Mouse (Mus musculus) limb, embryonic 14.5 days (tissue): Measurements from ENCODE around the gene Tcp10a. TPM values are rescaled to one million over a fixed set of nuclear protein-coding genes. Genes with fewer than 3 reads are reported as not detected.
A peak's percentile ranks its signal among the peaks of the same experiment; 100 is the strongest.
"Not testable (repeated sequence)": the region's sequence is repeated elsewhere in the genome, so short reads cannot be mapped to it uniquely, and the experiment has no call there.

Experiments
- ATAC-seq: fragments of 200-750 bp; cut with Nextera tagmentation; 2 replicates; pipeline ENCODE4 v1.8.0; 2017; ENCODE audit warnings: low read depth, moderate number of reproducible peaks, moderate TSS enrichment; ENCODE audit not compliant: low FRiP score
- DNase-seq: peaks from one replicate; pipeline ENCODE4 v3.0.0-alpha.2; 2015; ENCODE audit warnings: low spot score
- H3K27ac ChIP-seq: fragments of 300-500 bp; sonication (generic); replicated peaks from 2 replicates; pipeline ENCODE4 v1.5.1; 2014; ENCODE audit warnings: low read depth, mild to moderate bottlenecking, low read length, moderate library complexity, mixed read lengths
- H3K27me3 ChIP-seq: fragments of 300-500 bp; sonication (generic); 2 replicates; pipeline ENCODE4 v1.6.1; 2014; ENCODE audit warnings: low read length, mixed read lengths; ENCODE audit not compliant: control insufficient read depth, insufficient read depth
- H3K36me3 ChIP-seq: fragments of 300-500 bp; sonication (generic); 2 replicates; pipeline ENCODE4 v1.6.1; 2014; ENCODE audit warnings: mild to moderate bottlenecking, low read length, moderate library complexity, mixed read lengths; ENCODE audit not compliant: control insufficient read depth, insufficient read depth
- H3K4me1 ChIP-seq: fragments of 300-500 bp; sonication (generic); 2 replicates; pipeline ENCODE4 v1.6.1; 2014; ENCODE audit warnings: antibody characterized with exemption, low read length, mixed read lengths; ENCODE audit not compliant: control insufficient read depth, insufficient read depth
- H3K4me2 ChIP-seq: fragments of 300-500 bp; sonication (generic); replicated peaks from 2 replicates; pipeline ENCODE4 v1.6.1; 2014; ENCODE audit warnings: low read depth, mild to moderate bottlenecking, low read length, moderate library complexity; ENCODE audit not compliant: severe bottlenecking
- H3K4me3 ChIP-seq: fragments of 300-500 bp; sonication (generic); replicated peaks from 2 replicates; pipeline ENCODE4 v1.5.1; 2014; ENCODE audit warnings: low read length
- H3K9ac ChIP-seq: fragments of 300-500 bp; sonication (generic); 2 replicates; pipeline ENCODE4 v1.6.1; 2014; ENCODE audit warnings: mild to moderate bottlenecking, low read depth, low read length, moderate library complexity; ENCODE audit not compliant: severe bottlenecking
- H3K9me3 ChIP-seq: fragments of 300-500 bp; sonication (generic); 2 replicates; pipeline ENCODE4 v1.6.1; 2016; ENCODE audit warnings: low read length; ENCODE audit not compliant: control insufficient read depth
- POLR2A ChIP-seq: fragments of 200-500 bp; IDR thresholded peaks from 2 replicates; pipeline ENCODE4 v1.8.0; 2012; ENCODE audit warnings: inconsistent platforms, mild to moderate bottlenecking, moderate library complexity, borderline replicate concordance; ENCODE audit not compliant: insufficient read depth, insufficient read length; ENCODE audit errors: extremely low read depth
- WGBS: fragments of 180-500 bp; shearing (Covaris S2); extraction: QIAGEN DNeasy Blood & Tissue Kit; methylation state at CpG from one replicate; pipeline ENCODE4 v1.1.7; 2014; 5-methylcytosine and 5-hydroxymethylcytosine counted together
- polyA plus RNA-seq, 2 experiments: library from polyadenylated mRNA; depleted of rRNA in 1 of 2; stranded (reverse) in 1 of 2; unstranded in 1 of 2; fragments of >200 nt; fragmentation: Nextera tagmentation in 1 of 2; extraction: Ambion mirVana in 1 of 2; gene quantifications; 2 replicates each; pipeline versions ENCODE4 v1.2.1 to v1.2.3; 2012 to 2014

Tcp10a gene
- polyA plus RNA-seq, 2 experiments, result not detected

DNA sequence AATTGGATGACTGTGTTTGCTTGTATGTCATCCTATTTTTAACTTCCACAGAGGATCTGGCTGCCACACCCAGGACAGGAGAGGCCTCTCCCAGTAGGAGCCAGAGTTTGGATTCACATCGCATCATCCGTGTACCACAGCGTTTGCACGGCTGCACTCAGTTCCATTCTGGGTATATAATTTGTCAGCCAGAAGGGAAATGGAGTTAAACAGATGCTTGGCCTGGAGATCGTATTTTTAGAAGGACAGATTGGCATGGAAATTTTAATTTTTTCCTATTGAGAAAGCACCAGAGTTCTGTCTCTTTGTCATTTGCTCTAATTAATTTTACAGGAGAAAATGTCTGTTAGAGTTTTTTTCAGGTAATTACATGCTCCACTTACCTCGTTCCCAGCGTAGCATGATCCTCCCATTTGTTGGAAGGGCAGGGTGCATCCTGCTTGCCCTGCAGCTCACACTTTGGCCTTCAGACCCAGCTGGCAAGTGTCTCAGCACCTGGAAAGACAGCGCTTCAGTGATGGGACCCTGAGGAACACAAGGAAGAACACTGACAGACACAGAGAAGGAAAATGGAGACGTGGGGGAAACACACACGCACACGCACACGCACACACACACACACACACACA is 37.9 kb upstream of the Tcp10a start:
- ATAC-seq, result no peak
- peaks cover 17% of the 10 kb centered on the region for H3K36me3 ChIP-seq
- no peak for TF ChIP-seq POLR2A

DNA sequence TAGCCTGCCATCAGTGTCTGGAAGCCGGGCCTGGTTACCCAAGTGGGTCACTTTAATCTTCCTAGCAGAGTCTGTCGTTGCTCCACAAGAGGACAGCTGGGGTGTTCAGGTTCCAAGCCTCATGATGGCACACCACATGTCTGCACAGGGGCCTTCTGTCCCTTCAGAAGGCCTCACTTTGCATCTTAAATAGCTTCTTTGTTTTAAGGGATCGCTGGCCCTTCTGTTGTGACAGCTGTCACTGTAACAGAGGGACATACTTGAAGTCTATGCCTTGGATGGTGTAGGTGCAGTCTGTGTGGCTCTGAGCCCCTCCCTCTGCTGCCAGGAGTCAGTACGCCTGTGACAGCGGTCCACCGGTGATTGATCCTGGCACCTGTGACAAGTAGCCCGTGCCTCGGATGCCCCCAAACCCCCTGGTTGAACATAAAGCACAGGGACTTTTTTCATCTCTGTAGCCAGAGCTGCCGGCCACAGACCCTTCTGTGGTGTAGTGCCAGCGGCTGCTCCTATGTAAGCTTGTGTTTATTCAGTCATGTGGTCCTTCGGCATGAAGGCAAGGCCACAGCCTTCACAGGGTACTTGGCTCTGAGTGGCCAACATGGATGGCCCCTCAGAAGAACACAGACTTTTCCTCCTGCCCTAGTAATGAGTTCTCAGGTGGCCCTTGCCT is 32.3 kb upstream of the Tcp10a start:
- peak; percentile 67 for ATAC-seq
- Histone ChIP-seq H3K9ac (no peak overlapping the region), H3K9me3 (no peaks in the 10 kb centered on the region), H3K4me1 (no peaks in the 10 kb centered on the region), H3K36me3 (peaks cover 7% of the 10 kb centered on the region; the same call in 1 of the 2 replicates), H3K4me2 (no peak overlapping the region), H3K27me3 (no peaks in the 10 kb centered on the region), H3K4me3 (no peak overlapping the region), H3K27ac (no peak overlapping the region)
- TF ChIP-seq POLR2A, result no peak
- 85% methylated on average over 11 of the region's 11 CpGs for WGBS
- no peak for DNase-seq

More for the DNA sequence above, 37.9 kb upstream of the Tcp10a start:
- DNase-seq, result no peak
- WGBS, result 78% methylated on average over 12 of the region's 12 CpGs
- Histone ChIP-seq H3K9ac (no peak overlapping the region), H3K4me3 (no peak overlapping the region), H3K27me3 (no peaks in the 10 kb centered on the region), H3K4me1 (no peaks in the 10 kb centered on the region), H3K27ac (no peak overlapping the region), H3K9me3 (no peaks in the 10 kb centered on the region), H3K4me2 (no peak overlapping the region)

DNA sequence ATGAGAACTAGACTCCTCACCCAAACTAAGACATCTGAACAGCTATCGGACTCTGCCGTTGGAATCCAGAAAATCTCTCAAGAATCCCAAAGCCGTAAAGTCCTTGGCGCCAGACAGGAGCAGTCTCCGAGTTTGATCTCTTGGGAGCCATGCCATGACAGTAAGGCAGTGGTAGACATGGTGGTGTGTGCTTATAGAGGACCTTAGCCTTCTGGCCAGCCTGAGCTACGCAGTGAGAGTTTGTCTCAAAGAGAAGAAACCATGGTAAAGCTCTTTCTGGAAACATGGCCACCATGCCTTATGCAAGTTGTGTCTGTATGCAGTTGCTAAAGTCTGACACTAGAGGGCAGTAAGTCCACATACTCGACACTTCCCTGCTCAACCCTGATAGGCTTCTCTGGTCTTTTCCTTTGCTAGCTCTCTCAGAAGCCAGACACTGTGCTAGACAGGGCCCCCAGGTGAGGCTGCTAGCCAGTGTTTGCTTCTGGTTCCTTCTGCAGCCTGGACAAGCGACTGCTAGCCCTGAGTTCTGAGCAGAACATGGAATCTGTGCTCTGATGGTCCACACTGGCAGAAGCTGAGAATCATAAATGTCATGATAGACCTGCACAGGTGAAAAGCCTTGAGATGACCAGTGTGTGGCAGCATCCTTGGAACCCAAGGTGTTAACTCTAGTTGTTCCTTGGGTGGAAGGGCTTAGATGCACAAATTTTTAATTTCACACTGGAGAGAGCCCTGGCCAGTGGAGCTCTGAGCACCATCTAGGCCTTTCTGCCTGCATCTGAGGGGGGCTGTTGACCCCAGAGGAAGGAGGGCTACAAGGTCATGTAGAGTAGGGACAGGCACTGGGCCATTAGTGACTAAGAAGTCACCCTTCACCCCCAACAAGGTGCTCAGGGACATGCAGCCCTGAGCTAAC is 17.9 kb upstream of the Tcp10a start:
- not testable (repeated sequence) for H3K4me2 ChIP-seq, H3K9ac ChIP-seq, H3K4me3 ChIP-seq, H3K36me3 ChIP-seq, H3K4me1 ChIP-seq, H3K9me3 ChIP-seq, DNase-seq, H3K27ac ChIP-seq, H3K27me3 ChIP-seq
- WGBS, result 58% methylated on average over 7 of the region's 8 CpGs
- peak; percentile 79 for ATAC-seq

DNA sequence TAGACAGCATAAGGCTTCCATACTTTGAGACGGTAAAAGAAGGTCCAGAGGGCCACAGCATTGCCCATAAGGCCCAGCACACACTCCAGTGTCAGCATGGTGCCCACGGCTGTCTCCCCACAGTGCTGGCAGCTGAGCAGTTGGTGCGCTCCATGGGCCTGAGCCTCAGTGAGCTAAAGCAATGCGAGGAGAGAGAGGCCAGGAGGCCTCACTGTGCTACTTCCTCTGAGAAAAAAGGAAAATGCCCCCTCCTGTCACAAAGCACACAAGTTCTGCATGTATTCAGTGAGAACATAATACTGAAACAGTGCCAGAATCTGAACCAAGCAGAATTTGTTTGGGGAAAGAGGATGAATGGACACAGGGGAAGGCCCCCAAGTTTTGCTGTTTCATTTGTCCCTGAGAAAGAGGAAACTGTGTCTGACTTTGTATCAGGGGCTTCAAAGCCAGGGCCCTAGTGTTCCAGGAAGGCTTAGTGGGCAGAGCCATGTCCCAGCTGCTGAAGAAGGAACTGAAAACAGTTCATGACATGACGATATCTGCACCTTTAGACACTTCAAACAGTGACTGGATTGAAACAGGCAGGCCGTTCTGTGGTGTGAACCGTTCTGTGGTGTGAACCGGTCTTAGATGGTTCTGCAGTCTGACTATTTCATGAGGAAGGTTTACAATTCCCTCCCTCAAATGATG is 8.6 kb upstream of the Tcp10a start:
- 90% methylated on average over 6 of the region's 8 CpGs for WGBS
- H3K4me2 ChIP-seq, H3K27me3 ChIP-seq, H3K36me3 ChIP-seq, H3K4me1 ChIP-seq, H3K27ac ChIP-seq, DNase-seq, ATAC-seq, H3K9ac ChIP-seq, H3K9me3 ChIP-seq, H3K4me3 ChIP-seq: not testable (repeated sequence)

DNA sequence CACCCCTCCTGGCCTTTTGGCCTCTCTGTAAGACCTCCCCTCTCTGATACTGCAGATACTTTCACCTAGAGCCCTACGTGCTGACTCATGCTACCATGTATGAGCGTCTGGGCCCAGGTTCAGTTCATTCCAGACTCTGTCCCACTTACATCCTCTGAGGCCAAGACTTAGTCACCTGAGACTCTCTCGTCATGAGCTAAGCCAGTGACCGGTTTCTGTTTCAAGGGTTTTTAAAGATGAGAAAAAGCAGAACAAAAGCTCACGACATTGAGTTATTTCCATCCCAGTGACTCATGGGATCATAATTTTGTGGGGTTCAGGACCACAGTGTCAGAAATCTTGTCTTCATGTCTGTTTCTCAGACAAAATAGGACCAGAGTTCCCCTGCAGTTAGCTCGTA is 4.7 kb upstream of the Tcp10a start:
- WGBS, result 85% methylated on average over 6 of the region's 6 CpGs
- not testable (repeated sequence) for H3K36me3 ChIP-seq, H3K9ac ChIP-seq, H3K27ac ChIP-seq, H3K4me1 ChIP-seq, H3K4me2 ChIP-seq, H3K9me3 ChIP-seq, H3K4me3 ChIP-seq, H3K27me3 ChIP-seq, DNase-seq, ATAC-seq

DNA sequence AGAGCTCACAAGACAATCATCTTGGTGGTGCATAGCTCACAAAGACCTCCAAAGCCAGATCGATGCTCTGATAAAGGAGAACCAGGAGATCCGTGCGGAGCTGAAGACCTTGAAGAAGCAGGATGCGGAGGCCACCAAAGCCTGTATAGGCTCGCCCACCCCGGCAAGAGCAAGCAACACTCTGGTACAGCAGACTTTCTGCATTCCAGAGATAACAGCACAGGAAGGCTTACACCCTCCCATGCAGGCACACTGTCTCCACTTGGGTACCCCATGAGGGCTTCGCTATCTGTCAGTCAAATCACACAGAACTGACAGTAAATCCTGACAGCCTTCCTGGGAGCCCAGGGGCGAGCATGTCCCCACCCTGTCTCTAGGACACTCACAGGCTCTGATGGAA is 2.0 kb downstream of the Tcp10a start:
- DNase-seq, H3K4me1 ChIP-seq, H3K27ac ChIP-seq, H3K4me2 ChIP-seq, H3K27me3 ChIP-seq, H3K9me3 ChIP-seq, H3K4me3 ChIP-seq, H3K9ac ChIP-seq, H3K36me3 ChIP-seq, ATAC-seq: not testable (repeated sequence)
- WGBS, result 81% methylated on average over 2 of the region's 8 CpGs

DNA sequence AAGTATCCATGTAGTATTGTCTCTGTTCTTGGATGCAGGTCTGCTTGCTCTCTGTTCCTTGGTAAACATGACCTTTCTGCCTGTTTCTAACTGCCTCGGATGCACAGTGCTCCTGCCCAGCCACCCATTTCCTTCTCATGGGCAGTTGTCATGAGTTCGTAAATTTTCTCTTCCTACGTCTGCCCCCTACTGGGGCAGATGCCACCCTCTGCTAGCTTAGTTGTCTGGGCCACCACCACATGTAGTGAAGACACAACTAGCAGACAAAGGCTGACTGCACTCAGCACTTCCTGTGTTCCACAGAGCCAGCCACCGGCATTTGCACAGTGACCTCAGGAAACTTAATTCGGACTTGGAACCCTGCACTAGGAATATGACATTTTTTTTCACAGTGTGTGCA is 8.3 kb downstream of the Tcp10a start:
- ATAC-seq, H3K4me1 ChIP-seq, H3K9me3 ChIP-seq, H3K36me3 ChIP-seq, H3K9ac ChIP-seq, H3K27me3 ChIP-seq, H3K27ac ChIP-seq, H3K4me3 ChIP-seq, DNase-seq, H3K4me2 ChIP-seq: not testable (repeated sequence)
- WGBS, result 50% methylated on average over 1 of the region's 5 CpGs
